Mouse (Mus musculus) right cerebral cortex, adult 18-20 months (tissue): Measurements from ENCODE around the gene Olfr1298.

Source experiments
- DNase-seq: peaks from one replicate; pipeline ENCODE4 v3.0.0; 2022; ENCODE audit warnings: mixed read lengths

The Olfr1298 gene

GRCm38 (mm10) chr2:111649101-111649500 is at the start of gene Olfr1298:
TSS of gene Olfr1298 (minus strand) at chr2:111649201.
- DNase-seq, result no peak

- DNase-seq, result no peak
Observed at GRCm38 (mm10) chr2:111661119-111661518, 12.1 kb upstream of the Olfr1298 start, which contains the start of gene Olfr1299. TSS of gene Olfr1299 (plus strand) at chr2:111661419.

GRCm38 (mm10) chr2:111626397-111626796 is 22.6 kb downstream of the Olfr1298 start, which contains the start of gene Olfr1297:
TSS of gene Olfr1297 (minus strand) at chr2:111626497.
- DNase-seq, result no peak
